Mouse (Mus musculus) MEL (cell line): ENCODE data around the gene Cdh4. TPM values are rescaled to one million over a fixed set of nuclear protein-coding genes. Genes with fewer than 3 reads are reported as not detected.

Source experiments
- DNase-seq: peaks from one replicate; pipeline ENCODE4 v3.0.0; 2011; ENCODE audit warnings: low read depth, low spot score
- H3K27ac ChIP-seq: 2 replicates; pipeline ENCODE4 v1.5.1; 2012; ENCODE audit warnings: low read depth, mild to moderate bottlenecking, control low read depth, low read length, moderate library complexity; ENCODE audit not compliant: control insufficient read depth
- H3K27me3 ChIP-seq, 2 experiments: fragments of 150-350 bp in 1 of 2; sonication (generic) in 1 of 2; 2 replicates each; pipeline ENCODE4 v1.6.1; 2012; ENCODE audit warnings: low read length in 2 of 2, mild to moderate bottlenecking in 2 of 2, improper control_type of control experiment in 1 of 2, moderate library complexity in 1 of 2; ENCODE audit not compliant: insufficient read depth in 2 of 2, control insufficient read depth in 1 of 2
- H3K36me3 ChIP-seq, 2 experiments: 2 replicates each; pipeline ENCODE4 v1.6.1; 2012 to 2014; ENCODE audit warnings: low read length in 2 of 2, improper control_type of control experiment in 1 of 2, inconsistent platforms in 1 of 2, mild to moderate bottlenecking in 1 of 2; ENCODE audit not compliant: insufficient read depth in 2 of 2, control insufficient read depth in 1 of 2
- H3K4me1 ChIP-seq, 2 experiments: fragments of 150-350 bp in 1 of 2; sonication (generic) in 1 of 2; 2 replicates each; pipeline ENCODE4 v1.6.1; 2012; ENCODE audit warnings: low read length in 2 of 2, improper control_type of control experiment in 1 of 2, mild to moderate bottlenecking in 1 of 2; ENCODE audit not compliant: insufficient read depth in 2 of 2, control insufficient read depth in 1 of 2
- H3K4me3 ChIP-seq, 2 experiments: fragments of 150-350 bp in 1 of 2; sonication (generic) in 1 of 2; 2 replicates each; pipeline ENCODE4 v1.5.1; 2012; ENCODE audit warnings: low read depth in 2 of 2, low read length in 2 of 2, mild to moderate bottlenecking in 2 of 2, moderate library complexity in 2 of 2, control low read depth in 1 of 2, improper control_type of control experiment in 1 of 2; ENCODE audit not compliant: control insufficient read depth in 1 of 2, insufficient read depth in 1 of 2
- H3K79me2 ChIP-seq: 2 replicates; pipeline ENCODE4 v1.6.1; 2012; ENCODE audit warnings: mild to moderate bottlenecking, low read length, moderate library complexity; ENCODE audit not compliant: control insufficient read depth, poor library complexity, insufficient read depth
- H3K9ac ChIP-seq: 2 replicates; pipeline ENCODE4 v1.6.1; 2012; ENCODE audit warnings: low read depth, mild to moderate bottlenecking, control low read depth, low read length, moderate library complexity; ENCODE audit not compliant: control insufficient read depth, poor library complexity, severe bottlenecking
- H3K9me3 ChIP-seq: fragments of 150-350 bp; sonication (generic); replicated peaks from 2 replicates; pipeline ENCODE4 v1.6.1; 2012; ENCODE audit warnings: mild to moderate bottlenecking, low read length, improper control_type of control experiment, moderate library complexity; ENCODE audit not compliant: insufficient read depth
- BHLHE40 ChIP-seq: IDR thresholded peaks from 2 replicates; pipeline ENCODE4 v1.6.1; 2012; ENCODE audit warnings: low read depth, mild to moderate bottlenecking, inconsistent platforms, low read length, improper control_type of control experiment, borderline replicate concordance
- CTCF ChIP-seq, 3 experiments: IDR thresholded peaks in 2 of 3; conservative IDR thresholded peaks in 1 of 3; 2 replicates each; pipeline ENCODE4 v1.5.1; 2011 to 2012; ENCODE audit warnings: low read length in 3 of 3, low read depth in 2 of 3, mild to moderate bottlenecking in 2 of 3, improper control_type of control experiment in 1 of 3, inconsistent platforms in 1 of 3, mixed read lengths in 1 of 3, moderate library complexity in 1 of 3; ENCODE audit not compliant: control insufficient read depth in 1 of 3, insufficient read depth in 1 of 3, poor library complexity in 1 of 3, severe bottlenecking in 1 of 3
- E2F4 ChIP-seq: IDR thresholded peaks from 2 replicates; pipeline ENCODE4 v1.6.1; 2011; ENCODE audit warnings: low read depth, low read length, improper control_type of control experiment, borderline replicate concordance
- EP300 ChIP-seq, 2 experiments: IDR thresholded peaks; 2 replicates each; pipeline ENCODE4 v1.6.1; 2011; ENCODE audit warnings: improper control_type of control experiment in 2 of 2, low read length in 2 of 2, low read depth in 1 of 2, mild to moderate bottlenecking in 1 of 2
- ETS1 ChIP-seq: IDR thresholded peaks from 2 replicates; pipeline ENCODE4 v1.6.1; 2012; ENCODE audit warnings: low read depth, mild to moderate bottlenecking, inconsistent platforms, low read length, improper control_type of control experiment, moderate library complexity
- GATA1 ChIP-seq: IDR thresholded peaks from 2 replicates; pipeline ENCODE4 v1.6.1; 2011; ENCODE audit warnings: low read depth, low read length, improper control_type of control experiment
- HCFC1 ChIP-seq: IDR thresholded peaks from 2 replicates; pipeline ENCODE4 v1.6.1; 2012; ENCODE audit warnings: low read depth, mild to moderate bottlenecking, inconsistent platforms, low read length, improper control_type of control experiment, moderate library complexity
- JUND ChIP-seq: IDR thresholded peaks from 2 replicates; pipeline ENCODE4 v1.6.1; 2011; ENCODE audit warnings: low read depth, mild to moderate bottlenecking, improper control_type of control experiment, low read length
- NELFE ChIP-seq: IDR thresholded peaks from 2 replicates; pipeline ENCODE4 v1.6.1; 2011; ENCODE audit warnings: low read depth, low read length, improper control_type of control experiment
- NRF1 ChIP-seq: IDR thresholded peaks from 2 replicates; pipeline ENCODE4 v1.6.1; 2014; ENCODE audit warnings: low read depth, mild to moderate bottlenecking, inconsistent platforms, low read length, improper control_type of control experiment, moderate library complexity; ENCODE audit not compliant: poor library complexity, insufficient read depth, severe bottlenecking
- POLR2AphosphoS5 ChIP-seq: IDR thresholded peaks from 2 replicates; pipeline ENCODE4 v1.6.1; 2012; ENCODE audit warnings: low read depth, borderline replicate concordance, mild to moderate bottlenecking, inconsistent platforms, low read length, moderate library complexity, mixed read lengths
- RCOR1 ChIP-seq: IDR thresholded peaks from 2 replicates; pipeline ENCODE4 v1.6.1; 2012; ENCODE audit warnings: low read depth, mild to moderate bottlenecking, inconsistent platforms, low read length, improper control_type of control experiment
- TAL1 ChIP-seq: IDR thresholded peaks from 2 replicates; pipeline ENCODE4 v1.6.1; 2012; ENCODE audit warnings: mild to moderate bottlenecking, inconsistent platforms, low read length, moderate library complexity, mixed read lengths
- USF2 ChIP-seq, 2 experiments: IDR thresholded peaks; 2 replicates each; pipeline ENCODE4 v1.6.1; 2011 to 2012; ENCODE audit warnings: improper control_type of control experiment in 2 of 2, low read length in 2 of 2, borderline replicate concordance in 1 of 2, inconsistent platforms in 1 of 2, low read depth in 1 of 2, mild to moderate bottlenecking in 1 of 2; ENCODE audit not compliant: insufficient read depth in 1 of 2
- ZKSCAN1 ChIP-seq: IDR thresholded peaks from 2 replicates; pipeline ENCODE4 v1.6.1; 2012; ENCODE audit warnings: low read depth, mild to moderate bottlenecking, inconsistent platforms, low read length, improper control_type of control experiment, moderate library complexity
- ZMIZ1 ChIP-seq: IDR thresholded peaks from 2 replicates; pipeline ENCODE4 v1.6.1; 2012; ENCODE audit warnings: low read depth, mild to moderate bottlenecking, inconsistent platforms, low read length, improper control_type of control experiment, moderate library complexity
- polyA plus RNA-seq, 2 experiments: library from polyadenylated mRNA; stranded (reverse) in 1 of 2; unstranded in 1 of 2; fragments of >175 nt in 1 of 2; fragments of >200 nt in 1 of 2; gene quantifications; 2 replicates each; pipeline versions ENCODE4 v1.2.1 to v1.2.4; 2012; ENCODE audit warnings: low replicate concordance in 2 of 2, low read depth in 1 of 2; ENCODE audit not compliant: insufficient read length in 2 of 2, insufficient read depth in 1 of 2, missing spikeins in 1 of 2
- total RNA-seq: library from RNA; depleted of rRNA; stranded (reverse); fragments of 300-350 nt; gene quantifications from 2 replicates; pipeline ENCODE4 v1.2.3, GENCODE M21; 2012

The Cdh4 gene
- total and polyA plus RNA-seq, 3 experiments, result not detected

DNA sequence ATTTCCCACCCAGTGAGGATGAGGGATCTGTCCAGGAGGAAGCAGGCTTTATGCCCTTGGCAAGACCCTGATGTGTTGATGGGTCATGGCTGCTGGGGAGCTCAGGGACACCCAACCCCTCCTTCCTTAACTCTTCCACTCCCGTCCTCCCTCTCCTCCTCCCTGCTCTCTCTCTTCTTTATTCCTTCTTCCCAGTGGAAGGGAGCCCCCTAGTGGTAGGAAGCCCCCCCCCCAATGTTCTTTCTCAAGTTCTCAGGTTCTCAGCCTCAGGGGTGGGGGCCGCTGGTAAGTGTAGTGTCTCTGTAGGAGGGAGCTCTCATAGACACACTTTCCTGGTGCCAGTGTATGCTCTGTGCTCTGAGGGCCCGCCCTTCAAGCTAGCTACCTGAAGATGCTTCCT, 421.0 kb downstream of the Cdh4 start:
- Histone ChIP-seq H3K79me2 (no peaks in the 10 kb centered on the region), H3K9ac (no peak overlapping the region)
- peak in 1 of 3 experiments; percentile 2; a peak in 1 of 6 replicates for TF ChIP-seq CTCF (IDR thresholded peaks at IDR 0.05 in 2 of 3, conservative IDR thresholded peaks at IDR 0.05 in 1 of 3; ENCODE audit: control insufficient read depth in 1 of 3, insufficient read depth in 1 of 3, low read depth in 2 of 3, low read length in 3 of 3, poor library complexity in 1 of 3, severe bottlenecking in 1 of 3)
- TF ChIP-seq TAL1, result no peak
- TF ChIP-seq, all 39 proteins: peak for 1
- Histone ChIP-seq H3K36me3 (no peaks in the 10 kb centered on the region), H3K27ac (no peak overlapping the region), H3K9me3 (no peaks in the 10 kb centered on the region), H3K4me1 (no peaks in the 10 kb centered on the region), H3K27me3 (no peaks in the 10 kb centered on the region), H3K4me3 (no peak overlapping the region)
- DNase-seq, result no peak

DNA sequence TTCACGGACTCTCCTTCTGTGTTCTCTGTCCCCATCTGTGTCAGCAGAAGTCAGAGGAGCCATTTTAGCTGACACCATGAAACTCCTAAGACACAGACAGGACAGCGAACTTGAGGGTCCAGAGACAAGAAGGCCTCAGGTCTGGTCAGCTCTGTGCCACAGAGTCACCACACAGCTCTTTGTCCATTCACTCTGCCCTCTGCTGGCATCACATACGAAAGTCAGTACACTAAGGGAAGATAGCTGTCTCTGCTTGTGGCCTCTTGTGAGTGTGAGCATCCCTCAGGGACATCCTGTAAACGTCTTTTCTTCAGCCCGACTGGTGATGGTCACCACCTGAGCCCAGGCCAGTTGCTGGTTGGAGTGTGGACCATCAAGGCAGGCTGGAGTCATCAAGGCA, 422.9 kb downstream of the Cdh4 start:
- Histone ChIP-seq H3K79me2 (no peaks in the 10 kb centered on the region), H3K36me3 (no peaks in the 10 kb centered on the region), H3K9ac (no peak overlapping the region), H3K4me3 (no peak overlapping the region), H3K4me1 (no peaks in the 10 kb centered on the region), H3K9me3 (no peaks in the 10 kb centered on the region), H3K27ac (no peak overlapping the region), H3K27me3 (no peaks in the 10 kb centered on the region)
- DNase-seq, result no peak
- no peak for TF ChIP-seq NRF1
- TF ChIP-seq ETS1, result no peak
- no peak for TF ChIP-seq ZKSCAN1
- no peak for TF ChIP-seq JUND
- TF ChIP-seq E2F4, result no peak
- no peak for TF ChIP-seq ZMIZ1
- TF ChIP-seq POLR2AphosphoS5, result no peak
- TF ChIP-seq HCFC1, result no peak
- TF ChIP-seq GATA1, result no peak
- TF ChIP-seq BHLHE40, result no peak
- no peak for TF ChIP-seq NELFE
- TF ChIP-seq USF2 (IDR thresholded peaks at IDR 0.05; ENCODE audit: borderline replicate concordance in 1 of 2, insufficient read depth in 1 of 2, low read depth in 1 of 2, low read length in 2 of 2), result no peak
- TF ChIP-seq RCOR1, result no peak
- no peak for TF ChIP-seq EP300 (IDR thresholded peaks at IDR 0.05; ENCODE audit: low read depth in 1 of 2, low read length in 2 of 2)
